In genomic region chr15:77827379-77827778, GRCm38 (mm10) we compare ENCODE assay signal across 11 mouse cellular contexts. TPM values are rescaled to one million over a fixed set of nuclear protein-coding genes. Genes with fewer than 3 reads are reported as not detected.
DNase-seq lines count a peak whose midpoint lies in the region; ATAC-seq and TF ChIP-seq lines count a peak whose summit lies in the region.
"Had no signal": no experiment of that assay in that cellular context is flagged by ENCODE, and none has a peak within 500 bp of the region (broad histone marks: within the 10 kb centered on the region; RNA-seq: fewer than 3 reads in every experiment).

No protein-coding gene starts in this region.

- no peaks in the 10 kb centered on the region for H3K9me3 ChIP-seq in heart, embryonic 15.5 days (replicated peaks)
- H3K9me3 ChIP-seq in lung, postnatal 0 days (ENCODE audit: low read length): no peaks in the 10 kb centered on the region
- no peaks in the 10 kb centered on the region for H3K9me3 ChIP-seq in embryonic facial prominence, embryonic 10.5 days
- no peaks in the 10 kb centered on the region for H3K9me3 ChIP-seq in stomach, embryonic 14.5 days (ENCODE audit: control insufficient read depth, low read depth, low read length)
- H3K9me3 ChIP-seq: G1E had no signal

- H3K4me3 ChIP-seq in heart, embryonic 15.5 days: no peak overlapping the region
- H3K4me3 ChIP-seq in lung, postnatal 0 days (ENCODE audit: low read depth, low read length): no peak overlapping the region
- H3K4me3 ChIP-seq in embryonic facial prominence, embryonic 10.5 days: peak overlapping the region; percentile 8; the same call in 1 of the 2 replicates
- H3K4me3 ChIP-seq in stomach, embryonic 14.5 days (ENCODE audit: low read depth, low read length): no peak overlapping the region
- H3K4me3 ChIP-seq: erythroblast, embryonic 14.5 days had no signal

- H3K27me3 ChIP-seq in heart, embryonic 15.5 days: no peaks in the 10 kb centered on the region
- no peaks in the 10 kb centered on the region for H3K27me3 ChIP-seq in lung, postnatal 0 days (replicated peaks; ENCODE audit: insufficient read depth, low read length)
- H3K27me3 ChIP-seq in embryonic facial prominence, embryonic 10.5 days (replicated peaks; ENCODE audit: low read depth, poor library complexity, severe bottlenecking): no peaks in the 10 kb centered on the region
- H3K27me3 ChIP-seq in stomach, embryonic 14.5 days (ENCODE audit: control insufficient read depth, insufficient read depth, low read length): no peaks in the 10 kb centered on the region

- peaks cover 84% of the 10 kb centered on the region for H3K4me1 ChIP-seq in heart, embryonic 15.5 days (replicated peaks)
- peaks cover 63% of the 10 kb centered on the region for H3K4me1 ChIP-seq in lung, postnatal 0 days (ENCODE audit: insufficient read depth, low read depth, low read length)
- H3K4me1 ChIP-seq in embryonic facial prominence, embryonic 10.5 days: peaks cover 73% of the 10 kb centered on the region
- peaks cover 60% of the 10 kb centered on the region for H3K4me1 ChIP-seq in stomach, embryonic 14.5 days (ENCODE audit: control insufficient read depth, insufficient read depth, low read length)

- H3K4me2 ChIP-seq in heart, embryonic 15.5 days: no peak overlapping the region
- H3K4me2 ChIP-seq in lung, postnatal 0 days (replicated peaks; ENCODE audit: low read depth, low read length): no peak overlapping the region
- no peak overlapping the region for H3K4me2 ChIP-seq in stomach, embryonic 14.5 days (replicated peaks; ENCODE audit: low read depth, low read length)

- ATAC-seq in heart, embryonic 15.5 days (replicated peaks; ENCODE audit: insufficient number of reproducible peaks, insufficient read depth, low FRiP score, low read depth): 0 out of 2 replicates have a peak, but pooled peaks have one; percentile 16
- no peak for ATAC-seq in lung, postnatal 0 days
- no peak for ATAC-seq in stomach, embryonic 14.5 days (ENCODE audit: insufficient number of reproducible peaks, insufficient read depth, low FRiP score, low read depth)

- TF ChIP-seq CTCF in lung, postnatal 0 days (IDR thresholded peaks at IDR 0.05): no peak

- peak overlapping the region; percentile 46 for H3K27ac ChIP-seq in heart, embryonic 15.5 days
- peak overlapping the region; percentile 57 for H3K27ac ChIP-seq in lung, postnatal 0 days (ENCODE audit: low read length)
- H3K27ac ChIP-seq in embryonic facial prominence, embryonic 10.5 days (replicated peaks): peak overlapping the region; percentile 75
- H3K27ac ChIP-seq in stomach, embryonic 14.5 days (ENCODE audit: low read length): peak overlapping the region; percentile 72; the same call in 1 of the 2 replicates

- DNase-seq in heart, adult 11 months: no peak
- no peak for DNase-seq in lung, postnatal 0 days (ENCODE audit: low spot score)
- no peak for DNase-seq in lung, postnatal 10 days
- DNase-seq in embryonic facial prominence, embryonic 10.5 days (ENCODE audit: low spot score): peak; percentile 65
- DNase-seq in thymus, adult 18-20 months: no peak
- no peak for DNase-seq in spleen, postnatal 4 days (ENCODE audit: low spot score in 2 of 2)
- DNase-seq: kidney, postnatal 14 days had no signal

- no peaks in the 10 kb centered on the region; the same call in none of the 2 replicates for H3K36me3 ChIP-seq in heart, embryonic 15.5 days
- H3K36me3 ChIP-seq in lung, postnatal 0 days (ENCODE audit: insufficient read depth, low read length): no peaks in the 10 kb centered on the region
- peaks cover 29% of the 10 kb centered on the region for H3K36me3 ChIP-seq in embryonic facial prominence, embryonic 10.5 days (replicated peaks)
- peaks cover 15% of the 10 kb centered on the region for H3K36me3 ChIP-seq in stomach, embryonic 14.5 days (ENCODE audit: control insufficient read depth, insufficient read depth, low read length)

- 29% methylated on average over 7 of the region's 7 CpGs for WGBS in heart, embryonic 15.5 days
- 35% methylated on average over 7 of the region's 7 CpGs for WGBS in lung, postnatal 0 days
- 11% methylated on average over 7 of the region's 7 CpGs for WGBS in embryonic facial prominence, embryonic 10.5 days
- 22% methylated on average over 7 of the region's 7 CpGs for WGBS in stomach, embryonic 14.5 days

- H3K9ac ChIP-seq in heart, embryonic 15.5 days: no peak overlapping the region
- H3K9ac ChIP-seq in lung, postnatal 0 days (replicated peaks; ENCODE audit: low read depth): no peak overlapping the region
- H3K9ac ChIP-seq in stomach, embryonic 14.5 days (replicated peaks; ENCODE audit: low read depth, low read length): no peak overlapping the region

- TF ChIP-seq EP300 in lung, postnatal 0 days (IDR thresholded peaks at IDR 0.05): peak; percentile 62

RNA-seq across cellular contexts. Expression of gene Myh9, which starts 14.6 kb away (rescaled TPM):
- 25.2 and 33.7 TPM in 2 replicates for polyA plus RNA-seq in heart, embryonic 15.5 days (2015; fragmentation: Nextera tagmentation; extraction: Ambion mirVana)
- polyA plus RNA-seq in lung, postnatal 0 days (2015; fragmentation: Nextera tagmentation; extraction: Ambion mirVana): 59.3 and 67.3 TPM in 2 replicates
- polyA plus RNA-seq in embryonic facial prominence, embryonic 10.5 days (2016; fragmentation: Nextera tagmentation; extraction: Ambion mirVana): 45.7 and 46.9 TPM in 2 replicates
- 75.4 and 77.1 TPM in 2 replicates for polyA plus RNA-seq in stomach, embryonic 14.5 days (2014; fragmentation: Nextera tagmentation; extraction: Ambion mirVana)
